Mouse (Mus musculus): ENCODE measurements at regions not wholly inside any gene's neighbourhood (a gene's known extent, or its start where the extent isn't known, plus 50 kb on each side); places are given as distances from the start of the nearest gene placed in this dataset.
"Not testable (repeated sequence)": the region's sequence is repeated elsewhere in the genome, so short reads cannot be mapped to it uniquely, and the experiment has no call there.

DNA sequence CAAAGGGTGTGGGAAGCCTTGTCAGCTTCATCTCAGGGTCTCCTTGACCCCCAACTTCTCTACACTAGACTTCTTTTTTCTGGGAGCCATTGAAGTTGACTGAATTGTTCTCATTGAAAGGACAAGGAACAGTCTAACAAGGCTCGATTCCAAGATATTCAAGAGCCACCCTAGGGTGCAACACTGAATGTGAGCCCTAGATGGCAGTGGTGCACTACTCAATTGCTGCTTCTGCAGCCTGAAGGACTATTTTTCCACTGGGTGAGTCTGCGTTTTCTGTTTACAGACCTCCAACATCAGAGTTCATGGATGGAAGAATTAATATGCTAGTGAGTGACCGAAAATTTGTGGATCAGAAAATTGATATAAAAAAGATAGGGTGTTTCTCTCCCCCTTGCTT is 161.5 kb downstream of the Hpcal1 start:
- H3K4me3 ChIP-seq (replicated peaks); H3K27me3 ChIP-seq; H3K36me3 ChIP-seq; H3K27ac ChIP-seq; H3K9me3 ChIP-seq; H3K9ac ChIP-seq (replicated peaks); ATAC-seq; H3K4me1 ChIP-seq (replicated peaks); H3K4me2 ChIP-seq (replicated peaks): not testable (repeated sequence)
- WGBS: 56% methylated on average over 3 of the region's 3 CpGs

DNA sequence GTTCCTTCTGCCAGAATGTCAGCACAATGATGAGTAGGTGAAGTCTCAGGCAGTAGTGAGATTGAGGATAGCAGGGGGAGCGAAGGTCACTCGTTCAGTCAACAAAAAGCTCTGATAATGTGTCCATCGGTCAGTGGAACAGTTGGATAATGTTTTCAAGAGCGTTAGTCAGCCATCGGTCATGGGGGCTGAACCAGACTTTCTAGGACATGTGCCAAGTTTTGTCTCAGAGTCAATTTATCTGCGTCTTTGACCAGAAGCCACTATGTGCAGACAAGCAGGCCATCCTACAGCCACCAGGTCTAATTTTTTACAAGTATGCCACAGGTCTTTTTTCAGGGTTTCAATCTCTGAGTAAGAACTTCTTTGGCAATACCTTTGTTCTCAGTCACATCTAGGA is 181.8 kb downstream of the Hpcal1 start:
- H3K27ac ChIP-seq; H3K9me3 ChIP-seq; H3K9ac ChIP-seq (replicated peaks); ATAC-seq; H3K4me3 ChIP-seq (replicated peaks); H3K4me1 ChIP-seq (replicated peaks); H3K27me3 ChIP-seq; H3K36me3 ChIP-seq; H3K4me2 ChIP-seq (replicated peaks): not testable (repeated sequence)
- WGBS: 88% methylated on average over 6 of the region's 6 CpGs

DNA sequence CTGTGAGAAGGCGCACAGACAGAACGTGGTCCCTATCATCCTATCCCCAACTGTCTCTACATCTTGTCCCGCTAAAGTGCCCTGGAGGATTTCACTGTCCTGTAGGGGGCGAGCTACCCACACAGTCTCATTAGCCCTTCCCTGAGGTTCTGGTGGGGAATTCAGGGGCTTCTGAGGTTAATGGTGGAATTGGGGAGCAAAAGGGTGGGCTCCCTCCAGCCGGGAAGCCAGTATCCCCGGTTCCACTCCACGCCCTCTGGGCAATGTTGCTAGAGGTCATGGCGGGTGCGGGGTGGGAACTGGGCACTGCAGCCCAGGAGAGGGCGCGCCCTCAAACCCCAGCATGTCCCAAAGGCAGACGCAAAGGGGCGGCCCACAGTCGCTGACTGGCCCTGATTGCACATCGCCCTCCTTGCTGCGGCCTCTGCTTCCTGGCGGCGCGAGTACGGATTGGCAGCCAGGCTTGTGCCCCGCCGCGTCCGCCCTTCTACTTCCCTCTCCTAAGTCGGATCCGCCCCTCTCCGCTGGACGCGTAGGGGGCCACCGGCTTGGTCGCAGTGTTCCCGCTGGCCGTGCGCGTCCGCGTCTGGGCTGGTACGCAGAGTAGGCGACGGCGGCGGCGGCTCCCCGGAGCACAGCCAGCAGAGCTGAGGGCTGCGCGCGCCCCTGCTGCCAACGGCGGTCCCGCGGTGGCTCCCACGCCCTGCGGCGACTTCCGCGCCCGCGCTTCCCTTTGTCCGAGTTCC is 190.9 kb downstream of the Hpcal1 start:
- H3K27me3 ChIP-seq: no peaks in the 10 kb centered on the region
- H3K9ac ChIP-seq (replicated peaks): peak overlapping the region; percentile 84
- 0 out of 2 replicates have a peak, but pooled peaks cover 3% of the 10 kb centered on the region for H3K36me3 ChIP-seq
- peak overlapping the region; percentile 76 for H3K4me3 ChIP-seq (replicated peaks)
- no peaks in the 10 kb centered on the region for H3K4me1 ChIP-seq (replicated peaks)
- H3K4me2 ChIP-seq (replicated peaks): peak overlapping the region; percentile 54
- 2% methylated on average over 59 of the region's 59 CpGs for WGBS
- peak overlapping the region; percentile 90 for H3K27ac ChIP-seq
- peak; percentile 99 for ATAC-seq
- no peaks in the 10 kb centered on the region for H3K9me3 ChIP-seq

DNA sequence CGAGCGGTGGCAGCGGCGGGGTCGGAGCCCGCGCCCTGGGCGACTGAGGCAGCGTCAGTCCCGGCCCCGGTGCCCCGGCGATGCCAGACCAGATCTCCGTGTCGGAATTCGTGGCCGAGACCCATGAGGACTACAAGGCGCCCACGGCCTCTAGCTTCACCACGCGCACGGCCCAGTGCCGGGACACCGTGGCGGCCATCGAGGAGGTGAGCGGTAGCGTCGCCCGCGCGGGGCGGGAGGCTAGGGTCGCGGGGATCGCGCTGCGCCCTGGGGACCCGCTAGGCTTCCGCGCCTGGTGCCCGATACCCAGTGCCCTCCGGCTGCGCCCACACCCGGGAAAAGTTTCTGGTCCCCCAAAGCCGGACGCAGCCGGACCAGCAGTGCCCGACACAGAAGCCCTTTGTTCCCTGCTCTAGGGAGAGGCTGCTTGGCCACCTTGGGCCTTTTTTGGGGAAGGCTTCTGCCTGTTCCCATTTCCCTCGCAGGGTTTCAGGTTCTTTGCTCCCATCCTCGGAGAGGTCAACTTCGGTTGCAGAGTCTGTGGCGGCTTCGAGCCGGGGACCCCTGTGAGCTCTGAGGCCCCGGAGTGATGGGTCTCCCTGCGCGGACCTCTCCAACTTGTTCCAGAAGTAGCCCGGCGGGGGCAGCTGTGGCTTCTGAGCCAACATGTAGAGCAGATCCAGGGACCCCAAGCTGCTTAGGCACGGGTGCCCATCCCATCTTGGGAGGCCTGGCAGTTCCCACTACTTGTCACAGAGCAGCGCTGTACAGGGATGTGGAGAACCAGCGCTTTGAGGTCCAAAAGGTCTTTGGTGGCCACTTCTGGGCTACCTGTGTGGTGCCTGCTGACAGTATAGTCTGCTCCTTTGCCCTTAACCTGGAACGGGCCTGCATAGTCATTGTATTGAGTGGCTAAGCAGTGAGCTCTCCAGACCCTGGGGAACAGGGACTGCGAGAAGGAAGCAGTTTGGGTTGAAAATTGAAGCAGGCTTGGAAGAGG is 191.8 kb downstream of the Hpcal1 start:
- WGBS: 2% methylated on average over 65 of the region's 65 CpGs
- not testable (repeated sequence) for H3K4me1 ChIP-seq (replicated peaks); H3K9me3 ChIP-seq; H3K36me3 ChIP-seq; ATAC-seq; H3K27me3 ChIP-seq
- peak overlapping the region; percentile 76 for H3K4me3 ChIP-seq (replicated peaks)
- H3K4me2 ChIP-seq (replicated peaks): peak overlapping the region; percentile 54
- peak overlapping the region; percentile 90 for H3K27ac ChIP-seq
- H3K9ac ChIP-seq (replicated peaks): peak overlapping the region; percentile 84

DNA sequence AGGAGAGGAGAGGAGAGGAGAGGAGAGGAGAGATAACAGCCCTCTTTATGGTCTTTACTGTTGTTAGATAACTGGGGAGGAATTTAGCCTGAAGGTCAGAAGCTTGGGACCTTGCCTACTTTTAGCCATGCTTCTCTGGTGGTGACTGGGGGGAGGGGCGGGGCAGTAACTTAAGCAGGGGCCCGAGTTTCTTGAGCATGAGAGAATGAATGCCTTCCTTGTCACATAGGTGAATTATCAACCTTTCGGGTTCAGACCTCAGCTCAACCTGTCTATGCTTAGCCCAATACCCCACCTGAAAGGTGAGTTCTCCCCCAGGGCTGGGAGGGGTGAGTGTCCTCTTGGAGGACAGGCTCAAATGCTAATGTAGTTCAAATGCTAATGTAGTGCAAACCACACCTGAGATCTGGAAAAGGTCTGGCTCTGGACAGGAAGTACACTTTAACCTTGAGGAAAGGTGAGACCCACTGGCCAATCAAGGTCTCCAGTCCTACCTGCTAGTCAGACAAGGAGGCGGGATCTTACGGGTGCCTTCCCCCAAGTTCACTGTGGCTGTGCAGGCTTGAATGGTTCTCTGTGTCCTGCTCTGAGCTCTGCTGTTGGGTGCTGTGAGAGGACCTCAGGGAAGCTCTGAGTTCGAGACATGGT is 201.1 kb downstream of the Hpcal1 start:
- WGBS: 94% methylated on average over 6 of the region's 6 CpGs
- peaks cover 35% of the 10 kb centered on the region for H3K36me3 ChIP-seq
- not testable (repeated sequence) for H3K4me3 ChIP-seq (replicated peaks); H3K4me2 ChIP-seq (replicated peaks); H3K27me3 ChIP-seq; H3K9ac ChIP-seq (replicated peaks); ATAC-seq; H3K4me1 ChIP-seq (replicated peaks); H3K27ac ChIP-seq
- H3K9me3 ChIP-seq: peaks cover 42% of the 10 kb centered on the region

DNA sequence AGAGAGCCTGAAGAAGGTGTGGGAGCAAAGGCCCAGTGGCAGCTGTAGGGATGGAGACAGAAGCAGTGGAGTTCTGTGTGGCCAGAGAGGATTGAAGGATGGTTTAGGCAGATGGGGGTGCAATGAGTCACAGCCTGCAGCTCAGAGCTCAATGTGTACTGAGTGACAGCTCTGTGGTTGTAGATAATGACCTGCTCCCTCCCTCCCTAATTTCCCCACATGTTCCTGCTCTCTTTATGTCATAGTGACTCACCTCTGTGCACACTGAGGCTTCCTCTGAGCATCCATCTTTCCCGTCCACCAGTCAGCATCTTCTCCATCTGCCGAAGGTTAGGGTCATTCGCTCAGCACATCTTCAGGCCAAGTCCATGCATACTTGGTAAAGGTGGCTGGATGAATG is 222.4 kb downstream of the Hpcal1 start:
- not testable (repeated sequence) for ATAC-seq

More for the DNA sequence above, 222.4 kb downstream of the Hpcal1 start:
- H3K27ac ChIP-seq; H3K4me2 ChIP-seq (replicated peaks); H3K4me3 ChIP-seq (replicated peaks); H3K9ac ChIP-seq (replicated peaks); H3K27me3 ChIP-seq; H3K4me1 ChIP-seq (replicated peaks): not testable (repeated sequence)
- Histone ChIP-seq H3K36me3 (peaks cover 35% of the 10 kb centered on the region), H3K9me3 (peaks cover 32% of the 10 kb centered on the region)
- WGBS: 92% methylated on average over 3 of the region's 3 CpGs

All from midbrain, embryonic 13.5 days (tissue).